16 mouse cellular contexts compared by ENCODE assay signal in genomic region chr3:9513703-9514110, GRCm38 (mm10).
DNase-seq lines count a peak whose midpoint lies in the region; ATAC-seq and TF ChIP-seq lines count a peak whose summit lies in the region.
"Had no signal": no experiment of that assay in that cellular context is flagged by ENCODE, and none has a peak within 500 bp of the region (broad histone marks: within the 10 kb centered on the region; RNA-seq: fewer than 3 reads in every experiment).

No protein-coding gene starts in this region.

- peak overlapping the region; percentile 22; the same call in 1 of the 2 replicates for H3K9ac ChIP-seq in heart, embryonic 16.5 days (ENCODE audit: low read length)
- H3K9ac ChIP-seq in heart, embryonic 12.5 days, result no peak overlapping the region
- no peak overlapping the region for H3K9ac ChIP-seq in forebrain, embryonic 12.5 days
- H3K9ac ChIP-seq in midbrain, embryonic 13.5 days (replicated peaks), result no peak overlapping the region
- H3K9ac ChIP-seq in heart, adult 2 months (ENCODE audit: low read depth, low read length), result no peak overlapping the region
- H3K9ac ChIP-seq: liver, embryonic 13.5 days had no signal

- no peak overlapping the region for H3K4me2 ChIP-seq in heart, embryonic 16.5 days (ENCODE audit: low read depth, low read length)
- H3K4me2 ChIP-seq in heart, embryonic 12.5 days, result no peak overlapping the region
- no peak overlapping the region for H3K4me2 ChIP-seq in forebrain, embryonic 12.5 days
- no peak overlapping the region; the same call in 1 of the 2 replicates for H3K4me2 ChIP-seq in midbrain, embryonic 13.5 days (replicated peaks)
- H3K4me2 ChIP-seq: liver, embryonic 13.5 days had no signal

- DNase-seq in NIH3T3 (ENCODE audit: low read depth), result peak; percentile 12
- no peak for DNase-seq in left cerebral cortex, postnatal 14 days (ENCODE audit: low spot score in 2 of 2)
- no peak for DNase-seq in ovary, postnatal 36 days (ENCODE audit: low spot score)
- no peak for DNase-seq in heart, adult 2 months
- DNase-seq: adrenal gland, adult 2 months; cerebellum, postnatal 36 days; gastrocnemius, postnatal 25 days; liver, embryonic 13.5 days; lung, postnatal 36 days; right cerebral cortex, postnatal 25 days had no signal

- no peak for TF ChIP-seq CTCF in heart, adult 2 months (IDR thresholded peaks at IDR 0.05)

- H3K4me1 ChIP-seq in heart, embryonic 16.5 days (ENCODE audit: control insufficient read depth, insufficient read depth, low read length), result peaks cover 21% of the 10 kb centered on the region
- H3K4me1 ChIP-seq in heart, embryonic 12.5 days (replicated peaks), result peaks cover 31% of the 10 kb centered on the region
- peaks cover 9% of the 10 kb centered on the region for H3K4me1 ChIP-seq in forebrain, embryonic 12.5 days
- H3K4me1 ChIP-seq in midbrain, embryonic 13.5 days (replicated peaks), result peaks cover 11% of the 10 kb centered on the region
- H3K4me1 ChIP-seq in heart, adult 2 months (ENCODE audit: control insufficient read depth, insufficient read depth, low read length), result peaks cover 6% of the 10 kb centered on the region

- H3K27me3 ChIP-seq in heart, embryonic 16.5 days (ENCODE audit: control insufficient read depth, insufficient read depth, low read length), result no peaks in the 10 kb centered on the region
- H3K27me3 ChIP-seq in heart, embryonic 12.5 days (replicated peaks), result no peaks in the 10 kb centered on the region
- H3K27me3 ChIP-seq in forebrain, embryonic 12.5 days, result peaks cover 69% of the 10 kb centered on the region
- H3K27me3 ChIP-seq in midbrain, embryonic 13.5 days, result peaks cover 48% of the 10 kb centered on the region
- no peaks in the 10 kb centered on the region for H3K27me3 ChIP-seq in heart, adult 2 months (ENCODE audit: control insufficient read depth, insufficient read depth, low read length)
- H3K27me3 ChIP-seq: liver, embryonic 13.5 days had no signal

- no peak overlapping the region for H3K4me3 ChIP-seq in heart, embryonic 16.5 days (ENCODE audit: low read length)
- no peak overlapping the region for H3K4me3 ChIP-seq in heart, embryonic 12.5 days
- no peak overlapping the region for H3K4me3 ChIP-seq in forebrain, embryonic 12.5 days (replicated peaks)
- no peak overlapping the region for H3K4me3 ChIP-seq in midbrain, embryonic 13.5 days (replicated peaks)
- no peak overlapping the region for H3K4me3 ChIP-seq in heart, adult 2 months
- H3K4me3 ChIP-seq: erythroblast, embryonic 14.5 days; liver, embryonic 13.5 days had no signal

- no peaks in the 10 kb centered on the region for H3K79me2 ChIP-seq in heart, adult 2 months (replicated peaks; ENCODE audit: control insufficient read depth, insufficient read depth, low read length)

- 0 out of 2 replicates have a peak overlapping the region, but pooled peaks have one; percentile 1 for H3K27ac ChIP-seq in heart, embryonic 16.5 days (ENCODE audit: low read length)
- H3K27ac ChIP-seq in heart, embryonic 12.5 days (ENCODE audit: poor library complexity, severe bottlenecking), result no peak overlapping the region
- no peak overlapping the region for H3K27ac ChIP-seq in forebrain, embryonic 12.5 days
- no peak overlapping the region for H3K27ac ChIP-seq in midbrain, embryonic 13.5 days
- H3K27ac ChIP-seq in heart, adult 2 months, result no peak overlapping the region
- H3K27ac ChIP-seq: liver, embryonic 13.5 days had no signal

- TF ChIP-seq POLR2A in heart, adult 2 months (IDR thresholded peaks at IDR 0.05; ENCODE audit: insufficient read depth, low read depth, low read length), result no peak

- no peak for ATAC-seq in heart, embryonic 16.5 days (replicated peaks; ENCODE audit: extremely low read depth, insufficient read depth, low FRiP score)
- no peak for ATAC-seq in heart, embryonic 12.5 days (ENCODE audit: insufficient number of reproducible peaks, low FRiP score)
- ATAC-seq in forebrain, embryonic 12.5 days (ENCODE audit: low FRiP score), result peak; percentile 82; the same call in 1 of the 2 replicates
- peak; percentile 40 for ATAC-seq in midbrain, embryonic 13.5 days
- ATAC-seq: inflammation-experienced regulatory T-cells, adult 6 months had no signal

- 71% methylated on average over 7 of the region's 7 CpGs for WGBS in heart, embryonic 16.5 days
- 74% methylated on average over 7 of the region's 7 CpGs for WGBS in heart, embryonic 12.5 days
- WGBS in forebrain, embryonic 12.5 days, result 10% methylated on average over 7 of the region's 7 CpGs
- WGBS in midbrain, embryonic 13.5 days, result 15% methylated on average over 7 of the region's 7 CpGs
- WGBS in heart, adult 2 months, result 67% methylated on average over 7 of the region's 7 CpGs

- H3K9me3 ChIP-seq in heart, embryonic 16.5 days (replicated peaks; ENCODE audit: control insufficient read depth, low read length), result no peaks in the 10 kb centered on the region
- no peaks in the 10 kb centered on the region for H3K9me3 ChIP-seq in heart, embryonic 12.5 days (replicated peaks)
- no peaks in the 10 kb centered on the region for H3K9me3 ChIP-seq in forebrain, embryonic 12.5 days
- H3K9me3 ChIP-seq in midbrain, embryonic 13.5 days, result no peaks in the 10 kb centered on the region
- H3K9me3 ChIP-seq: liver, embryonic 13.5 days had no signal

- no peaks in the 10 kb centered on the region for H3K36me3 ChIP-seq in heart, embryonic 16.5 days (ENCODE audit: control insufficient read depth, insufficient read depth)
- H3K36me3 ChIP-seq in heart, embryonic 12.5 days, result no peaks in the 10 kb centered on the region
- H3K36me3 ChIP-seq in forebrain, embryonic 12.5 days (replicated peaks), result no peaks in the 10 kb centered on the region
- H3K36me3 ChIP-seq in midbrain, embryonic 13.5 days, result no peaks in the 10 kb centered on the region
- no peaks in the 10 kb centered on the region for H3K36me3 ChIP-seq in heart, adult 2 months (ENCODE audit: control insufficient read depth, insufficient read depth, low read length)
- H3K36me3 ChIP-seq: liver, embryonic 13.5 days had no signal

- intact Hi-C loops in left cerebral cortex, postnatal 14 days (cut with DNase I), result no loop called here
- intact Hi-C loops in heart, adult 2 months (cut with DNase I), result no loop called here

- TF ChIP-seq EP300 in heart, adult 2 months (IDR thresholded peaks at IDR 0.05; ENCODE audit: insufficient read depth, low read depth, low read length), result no peak

Comparison
In these comparisons a context has a peak if more than half of its experiments do, and no peak if none do; other contexts are left out.
1. ATAC-seq: peak in forebrain, embryonic 12.5 days (single experiment) and midbrain, embryonic 13.5 days (single experiment); none in heart, embryonic 16.5 days (single experiment) and heart, embryonic 12.5 days (single experiment).